Mouse (Mus musculus): ENCODE data around the gene Adprh. TPM values are rescaled to one million over a fixed set of nuclear protein-coding genes. Genes with fewer than 3 reads are reported as not detected.

The Adprh gene
- polyA plus RNA-seq, 1 experiment: 19.3 TPM

- Histone ChIP-seq H3K4me1 (ENCODE audit: control insufficient read depth, insufficient read depth, low read length) (peaks cover 3% of the 10 kb centered on the region; the same call in 1 of the 2 replicates), H3K4me3 (replicated peaks; ENCODE audit: control insufficient read depth, low read depth, low read length) (no peak overlapping the region), H3K27ac (ENCODE audit: control insufficient read depth, insufficient read depth, low read depth, low read length, poor library complexity) (no peak overlapping the region)
- WGBS: 71% methylated on average over 11 of the region's 11 CpGs
- no peak for TF ChIP-seq CTCF (IDR thresholded peaks at IDR 0.05; ENCODE audit: control insufficient read depth, insufficient read depth, low read length)
- no peak for TF ChIP-seq POLR2A (IDR thresholded peaks at IDR 0.05; ENCODE audit: borderline replicate concordance, control insufficient read depth, low read depth, low read length)
Observed at GRCm38 (mm10) chr16:38471697-38472506, 19.4 kb upstream of the Adprh start.

GRCm38 (mm10) chr16:38469437-38469836 is 16.9 kb upstream of the Adprh start:
- 80% methylated on average over 8 of the region's 8 CpGs for WGBS
- no peak overlapping the region for H3K27ac ChIP-seq (ENCODE audit: control insufficient read depth, insufficient read depth, low read depth, low read length, poor library complexity)
- TF ChIP-seq POLR2A (IDR thresholded peaks at IDR 0.05; ENCODE audit: borderline replicate concordance, control insufficient read depth, low read depth, low read length): no peak
- no peak for TF ChIP-seq CTCF (IDR thresholded peaks at IDR 0.05; ENCODE audit: control insufficient read depth, insufficient read depth, low read length)
- peaks cover 1% of the 10 kb centered on the region; the same call in 1 of the 2 replicates for H3K4me1 ChIP-seq (ENCODE audit: control insufficient read depth, insufficient read depth, low read length)
- no peak overlapping the region for H3K4me3 ChIP-seq (replicated peaks; ENCODE audit: control insufficient read depth, low read depth, low read length)

DNA sequence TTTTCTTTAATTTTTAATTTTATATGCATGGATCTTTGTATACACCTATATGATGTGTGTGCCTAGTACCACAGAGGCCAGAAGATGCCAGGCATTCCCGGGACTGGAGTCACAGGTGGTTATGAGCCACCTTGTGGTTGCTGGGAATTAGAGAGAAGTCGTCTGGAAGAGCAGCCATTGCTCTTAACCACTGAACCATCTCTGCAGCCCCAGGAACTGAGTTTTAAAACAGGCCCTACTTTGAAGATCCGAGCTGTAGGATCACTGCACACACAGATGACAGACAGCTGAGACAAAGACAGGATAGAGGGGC is 16.2 kb upstream of the Adprh start:
- 26% methylated on average over 3 of the region's 3 CpGs for WGBS
- H3K4me1 ChIP-seq (ENCODE audit: control insufficient read depth, insufficient read depth, low read length): peaks cover 1% of the 10 kb centered on the region; the same call in 1 of the 2 replicates
- TF ChIP-seq CTCF (IDR thresholded peaks at IDR 0.05; ENCODE audit: control insufficient read depth, insufficient read depth, low read length): no peak
- no peak for TF ChIP-seq POLR2A (IDR thresholded peaks at IDR 0.05; ENCODE audit: borderline replicate concordance, control insufficient read depth, low read depth, low read length)
- no peak overlapping the region for H3K4me3 ChIP-seq (replicated peaks; ENCODE audit: control insufficient read depth, low read depth, low read length)
- no peak overlapping the region for H3K27ac ChIP-seq (ENCODE audit: control insufficient read depth, insufficient read depth, low read depth, low read length, poor library complexity)

DNA sequence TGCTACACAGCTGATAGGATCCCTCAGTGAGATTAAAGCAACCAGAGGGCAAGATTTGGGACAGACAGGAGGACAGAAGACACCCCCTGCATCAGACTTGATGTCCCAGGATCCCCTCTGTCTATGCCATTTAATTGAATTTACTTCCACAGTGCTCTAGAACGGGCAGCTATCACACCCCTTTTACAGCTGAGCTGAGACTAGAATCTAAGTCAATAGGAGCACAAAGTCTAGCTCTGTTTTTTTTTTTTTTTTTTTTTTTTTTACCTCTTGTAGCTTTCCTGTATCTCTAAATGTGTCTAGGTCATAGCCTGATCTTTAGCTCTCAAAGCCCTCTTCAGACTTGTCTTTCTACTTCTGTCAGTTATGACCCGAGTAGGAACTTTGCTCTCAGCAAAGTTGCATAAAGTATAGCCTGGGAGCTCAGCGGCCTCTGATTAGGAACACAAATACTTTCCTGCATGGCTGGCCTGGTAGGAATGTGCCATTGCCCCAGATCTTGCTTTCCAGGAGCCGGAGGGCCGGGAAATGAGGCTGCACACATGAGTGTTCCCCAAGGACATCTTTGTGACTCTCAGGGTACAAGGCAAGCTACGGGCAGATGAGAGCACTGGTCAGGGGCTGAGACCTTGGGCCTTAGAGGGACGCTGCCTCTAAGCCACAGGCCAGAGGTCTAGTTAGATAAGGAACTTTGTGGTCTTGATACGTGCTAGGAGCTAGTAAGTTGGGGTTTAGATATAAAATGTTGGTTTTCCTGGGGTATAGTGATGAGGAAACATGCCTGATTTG is 15.6 kb upstream of the Adprh start:
- WGBS: 46% methylated on average over 8 of the region's 8 CpGs
- Histone ChIP-seq H3K4me1 (ENCODE audit: control insufficient read depth, insufficient read depth, low read length) (peaks cover 1% of the 10 kb centered on the region; the same call in 1 of the 2 replicates), H3K27ac (ENCODE audit: control insufficient read depth, insufficient read depth, low read depth, low read length, poor library complexity) (no peak overlapping the region), H3K4me3 (replicated peaks; ENCODE audit: control insufficient read depth, low read depth, low read length) (no peak overlapping the region)
- TF ChIP-seq CTCF (IDR thresholded peaks at IDR 0.05; ENCODE audit: control insufficient read depth, insufficient read depth, low read length) (no peak), POLR2A (IDR thresholded peaks at IDR 0.05; ENCODE audit: borderline replicate concordance, control insufficient read depth, low read depth, low read length) (no peak)

GRCm38 (mm10) chr16:38467091-38467916 is 14.8 kb upstream of the Adprh start:
- H3K27ac ChIP-seq (ENCODE audit: control insufficient read depth, insufficient read depth, low read depth, low read length, poor library complexity): no peak overlapping the region
- H3K4me1 ChIP-seq (ENCODE audit: control insufficient read depth, insufficient read depth, low read length): peaks cover 1% of the 10 kb centered on the region; the same call in 1 of the 2 replicates
- WGBS: 77% methylated on average over 13 of the region's 13 CpGs
- no peak for TF ChIP-seq CTCF (IDR thresholded peaks at IDR 0.05; ENCODE audit: control insufficient read depth, insufficient read depth, low read length)
- no peak for TF ChIP-seq POLR2A (IDR thresholded peaks at IDR 0.05; ENCODE audit: borderline replicate concordance, control insufficient read depth, low read depth, low read length)
- no peak overlapping the region for H3K4me3 ChIP-seq (replicated peaks; ENCODE audit: control insufficient read depth, low read depth, low read length)

DNA sequence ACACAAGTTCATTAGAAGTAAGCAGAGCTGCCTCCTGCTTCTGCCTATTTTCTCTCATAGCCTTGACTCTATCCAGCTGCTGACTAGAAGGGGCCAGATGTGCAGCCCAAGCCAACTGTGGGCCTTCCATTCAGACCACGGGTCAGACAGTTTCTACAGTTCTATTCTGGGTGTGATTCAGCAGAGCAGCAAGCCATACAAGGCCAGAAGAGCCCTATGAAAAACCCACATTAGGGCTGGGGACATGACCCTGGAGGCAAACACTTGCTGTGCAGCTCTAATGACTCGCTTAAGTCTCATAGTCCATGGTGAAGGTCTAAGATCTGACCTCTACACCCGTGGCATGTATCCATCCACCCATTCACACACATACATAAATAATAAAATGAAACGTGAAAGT is 13.6 kb upstream of the Adprh start:
- WGBS: 74% methylated on average over 4 of the region's 4 CpGs
- H3K4me3 ChIP-seq (replicated peaks; ENCODE audit: control insufficient read depth, low read depth, low read length): no peak overlapping the region
- H3K27ac ChIP-seq (ENCODE audit: control insufficient read depth, insufficient read depth, low read depth, low read length, poor library complexity): no peak overlapping the region
- TF ChIP-seq POLR2A (IDR thresholded peaks at IDR 0.05; ENCODE audit: borderline replicate concordance, control insufficient read depth, low read depth, low read length) (no peak), CTCF (IDR thresholded peaks at IDR 0.05; ENCODE audit: control insufficient read depth, insufficient read depth, low read length) (no peak)
- peaks cover 2% of the 10 kb centered on the region; the same call in 1 of the 2 replicates for H3K4me1 ChIP-seq (ENCODE audit: control insufficient read depth, insufficient read depth, low read length)

- Histone ChIP-seq H3K27ac (ENCODE audit: control insufficient read depth, insufficient read depth, low read depth, low read length, poor library complexity) (no peak overlapping the region), H3K4me3 (replicated peaks; ENCODE audit: control insufficient read depth, low read depth, low read length) (no peak overlapping the region), H3K4me1 (ENCODE audit: control insufficient read depth, insufficient read depth, low read length) (peaks cover 2% of the 10 kb centered on the region; the same call in 1 of the 2 replicates)
- no peak for TF ChIP-seq POLR2A (IDR thresholded peaks at IDR 0.05; ENCODE audit: borderline replicate concordance, control insufficient read depth, low read depth, low read length)
- no peak for TF ChIP-seq CTCF (IDR thresholded peaks at IDR 0.05; ENCODE audit: control insufficient read depth, insufficient read depth, low read length)
- WGBS: 88% methylated on average over 5 of the region's 5 CpGs
Observed at GRCm38 (mm10) chr16:38463305-38463704, 10.8 kb upstream of the Adprh start.

Data from bone marrow, adult 2 months (tissue).